Comparison of ENCODE assay signal across 8 mouse cellular contexts in the genomic region with DNA sequence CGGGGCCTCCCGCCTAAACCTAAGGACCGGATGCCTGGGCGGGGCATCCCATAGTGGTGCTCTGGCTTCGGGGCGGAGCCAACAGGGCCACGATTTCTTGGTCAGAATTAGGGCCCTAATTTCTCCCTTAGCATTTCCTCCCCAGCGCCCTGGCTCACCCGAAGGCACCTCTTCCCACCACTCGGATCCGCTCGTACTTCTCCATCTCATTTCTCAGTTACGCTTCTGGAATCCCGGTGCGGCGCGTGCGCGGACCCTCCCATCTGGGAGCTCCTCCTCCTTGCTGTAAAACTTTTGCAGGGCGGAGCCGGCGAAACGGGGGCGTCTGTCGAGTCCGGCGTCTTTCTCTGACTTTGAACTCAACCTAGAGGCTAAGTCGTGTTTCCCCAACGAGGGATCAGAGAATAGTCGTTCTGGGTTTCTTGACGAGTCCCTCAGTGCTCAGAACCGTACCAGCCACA. TPM values are rescaled to one million over a fixed set of nuclear protein-coding genes. Genes with fewer than 3 reads are reported as not detected.
DNase-seq lines count a peak whose midpoint lies in the region; ATAC-seq lines count a peak whose summit lies in the region.

Nek8 (minus strand) TSS at position 274 of the 461 bp plus-strand sequence.
Tlcd1 (plus strand) TSS at position 310 of the 461 bp plus-strand sequence.

- intact Hi-C loops in gastrocnemius, postnatal 14 days (cut with DNase I; ENCODE audit: low total_unique reads), result loop anchor here (5.0 kb wide), 1 partner anchor 119 kb away; no protein-coding TSS in a partner anchor
- intact Hi-C loops in left cerebral cortex, postnatal 36 days (cut with DNase I), result loop anchor here (5.0 kb wide), 3 partner anchors 114 to 194 kb away; partner anchors contain the start of genes Flot2 and Phf12

- DNase-seq in adipocyte (ENCODE audit: low spot score), result peak; percentile 93
- DNase-seq in gastrocnemius, postnatal 14 days, result peak; percentile 87
- DNase-seq in induced T-regulatory cell, adult 2 months (ENCODE audit: low read depth), result peak; percentile 98
- peak; percentile 80 to 84 for DNase-seq in left cerebral cortex, postnatal 36 days (ENCODE audit: low spot score in 2 of 2)
- peak; percentile 91 for DNase-seq in mesoderm, embryonic 11.5 days (ENCODE audit: low read depth, low spot score)
- peak; percentile 75 for DNase-seq in right cerebral cortex, postnatal 14 days
- DNase-seq in yolk sac, embryonic 10.5 days (ENCODE audit: low spot score), result peak; percentile 95

- peak; percentile 46 for ATAC-seq in common myeloid progenitor, adult 5-6 weeks (replicated peaks; ENCODE audit: low read depth, poor library complexity, severe bottlenecking)

RNA-seq across cellular contexts. Expression of gene Nek8, which starts in this region (rescaled TPM):
- total RNA-seq in common myeloid progenitor, adult 5-6 weeks (2017), result 7.1 and 8.2 TPM in 2 replicates
- total RNA-seq in gastrocnemius, postnatal 14 days (2021), result 1 to 10 TPM; 1.4 to 2.1 TPM
- total RNA-seq in left cerebral cortex, postnatal 36 days (2021), result 1 to 10 TPM; 2.7 to 3.2 TPM

RNA-seq across cellular contexts. Expression of gene Tlcd1, which starts in this region (rescaled TPM):
- 7.9 and 8.1 TPM in 2 replicates for total RNA-seq in common myeloid progenitor, adult 5-6 weeks (2017)
- 1 to 10 TPM; 3.5 to 4.4 TPM for total RNA-seq in gastrocnemius, postnatal 14 days (2021)
- 10 to 100 TPM; 32.5 to 36.1 TPM for total RNA-seq in left cerebral cortex, postnatal 36 days (2021)

Comparison
In these comparisons a context has a peak if more than half of its experiments do, and no peak if none do; other contexts are left out.
1. Peak in every context shown above with its lines: DNase-seq and ATAC-seq.